Mouse (Mus musculus) naive thymus-derived CD4-positive, alpha-beta T cell, adult 2 months (primary cell): ENCODE results near the gene Dll4.

Experiments used
- DNase-seq: peaks from one replicate; pipeline ENCODE4 v3.0.0-alpha.2; 2011; ENCODE audit warnings: low read depth

Gene Dll4

GRCm38 (mm10) chr2:119312380-119312958 is 13.1 kb upstream of the Dll4 start:
- DNase-seq: no peak

- DNase-seq: no peak
Observed at GRCm38 (mm10) chr2:119313780-119314479, 11.7 kb upstream of the Dll4 start.

GRCm38 (mm10) chr2:119314742-119315310 is 10.8 kb upstream of the Dll4 start:
- DNase-seq: no peak

- DNase-seq: no peak
Observed at GRCm38 (mm10) chr2:119318043-119318710, 7.4 kb upstream of the Dll4 start.

- DNase-seq: no peak
Observed at GRCm38 (mm10) chr2:119320571-119320970, 5.0 kb upstream of the Dll4 start.

GRCm38 (mm10) chr2:119321771-119322586 is 3.6 kb upstream of the Dll4 start:
- no peak for DNase-seq

- no peak for DNase-seq
Observed at GRCm38 (mm10) chr2:119322587-119323300, 2.8 kb upstream of the Dll4 start.

GRCm38 (mm10) chr2:119323866-119324575 is 1.6 kb upstream of the Dll4 start:
- DNase-seq: no peak

- peak; percentile 46 for DNase-seq
Observed at GRCm38 (mm10) chr2:119324576-119325318, 837 bp upstream of the Dll4 start.

- DNase-seq: peak; percentile 45
Observed at GRCm38 (mm10) chr2:119326161-119327101, 847 bp downstream of the Dll4 start.

GRCm38 (mm10) chr2:119327102-119327480 is 1.5 kb downstream of the Dll4 start:
- DNase-seq: no peak

- no peak for DNase-seq
Observed at GRCm38 (mm10) chr2:119327942-119328526, 2.5 kb downstream of the Dll4 start.

GRCm38 (mm10) chr2:119328546-119328945 is 3.0 kb downstream of the Dll4 start:
- DNase-seq: no peak

GRCm38 (mm10) chr2:119329123-119329817 is 3.7 kb downstream of the Dll4 start:
- DNase-seq: no peak

- no peak for DNase-seq
Observed at GRCm38 (mm10) chr2:119330795-119331194, 5.2 kb downstream of the Dll4 start.

GRCm38 (mm10) chr2:119332177-119332661 is 6.6 kb downstream of the Dll4 start:
- no peak for DNase-seq

GRCm38 (mm10) chr2:119334135-119334534 is 8.6 kb downstream of the Dll4 start:
- DNase-seq: no peak
